Mouse (Mus musculus) adrenal gland (tissue): ENCODE measurements around the gene Psmc3ip.

Experiments
- intact Hi-C: fragments of 180-260 bp; cut with DNase I; formaldehyde crosslinking; loops from one replicate; pipeline ENCODE4 v1.15.1; 2025

Psmc3ip gene

GRCm38 (mm10) chr11:101119761-101120544 lies 24.7 kb upstream of the Psmc3ip start, which contains the start of the genes Retreg3 and Tubg1:
Gene Retreg3, minus strand, starts transcription at chr11:101119893.
Gene Tubg1, plus strand, starts transcription at chr11:101119938.
- intact Hi-C loops: no loop called here

- intact Hi-C loops: no loop called here
Measured at GRCm38 (mm10) chr11:101119131-101119760, 24.0 kb upstream of the Psmc3ip start.

GRCm38 (mm10) chr11:101118105-101118504 lies 22.9 kb upstream of the Psmc3ip start:
- intact Hi-C loops: no loop called here

- intact Hi-C loops: no loop called here
Measured at GRCm38 (mm10) chr11:101115564-101115963, 20.3 kb upstream of the Psmc3ip start.

GRCm38 (mm10) chr11:101112186-101112585 lies 16.9 kb upstream of the Psmc3ip start:
- intact Hi-C loops: no loop called here

GRCm38 (mm10) chr11:101111178-101111577 lies 15.9 kb upstream of the Psmc3ip start:
- intact Hi-C loops: no loop called here

GRCm38 (mm10) chr11:101110708-101111107 lies 15.5 kb upstream of the Psmc3ip start:
- intact Hi-C loops: no loop called here

- intact Hi-C loops: no loop called here
Measured at GRCm38 (mm10) chr11:101109351-101109750, 14.1 kb upstream of the Psmc3ip start.

- intact Hi-C loops: no loop called here
Measured at GRCm38 (mm10) chr11:101103011-101103410, 7.8 kb upstream of the Psmc3ip start.

GRCm38 (mm10) chr11:101098231-101098630 lies 3.0 kb upstream of the Psmc3ip start:
- intact Hi-C loops: loop anchor here (5.0 kb wide), 1 partner anchor 79 kb away; the partner anchor contains the start of gene Ccr10

- intact Hi-C loops: loop anchor here (5.0 kb wide), 1 partner anchor 82 kb away; the partner anchor contains the start of gene Ccr10
Measured at GRCm38 (mm10) chr11:101094930-101095313, 314 bp downstream of the Psmc3ip start.

GRCm38 (mm10) chr11:101089931-101090330 lies 5.3 kb downstream of the Psmc3ip start:
- intact Hi-C loops: no loop called here

- intact Hi-C loops: no loop called here
Measured at GRCm38 (mm10) chr11:101087682-101088055, 7.6 kb downstream of the Psmc3ip start.

GRCm38 (mm10) chr11:101086756-101087681 lies 8.2 kb downstream of the Psmc3ip start, which contains the start of gene Mlx:
Gene Mlx, plus strand, starts transcription at chr11:101087277.
- intact Hi-C loops: no loop called here

GRCm38 (mm10) chr11:101086323-101086674 lies 8.9 kb downstream of the Psmc3ip start:
- intact Hi-C loops: no loop called here

- intact Hi-C loops: no loop called here
Measured at GRCm38 (mm10) chr11:101085617-101086322, 9.5 kb downstream of the Psmc3ip start.

- intact Hi-C loops: no loop called here
Measured at GRCm38 (mm10) chr11:101084811-101085210, 10.4 kb downstream of the Psmc3ip start.

GRCm38 (mm10) chr11:101084246-101084645 lies 11.0 kb downstream of the Psmc3ip start:
- intact Hi-C loops: no loop called here

- intact Hi-C loops: no loop called here
Measured at GRCm38 (mm10) chr11:101083083-101083697, 12.0 kb downstream of the Psmc3ip start.
